Mouse (Mus musculus) forebrain, postnatal 0 days (tissue): ENCODE data around the gene Glt28d2. TPM values are rescaled to one million over a fixed set of nuclear protein-coding genes. Genes with fewer than 3 reads are reported as not detected.
A peak's percentile ranks its signal among the peaks of the same experiment; 100 is the strongest.
"Not testable (repeated sequence)": the region's sequence is repeated elsewhere in the genome, so short reads cannot be mapped to it uniquely, and the experiment has no call there.

Experiments used
- ATAC-seq: fragments of 200-750 bp; cut with Nextera tagmentation; 2 replicates; pipeline ENCODE4 v1.8.0; 2017; ENCODE audit warnings: mild to moderate bottlenecking, moderate library complexity
- DNase-seq: peaks from one replicate; pipeline ENCODE4 v3.0.0-alpha.2; 2015
- H3K27ac ChIP-seq: fragments of 300-500 bp; sonication (generic); 2 replicates; pipeline ENCODE4 v1.5.1; 2014; ENCODE audit warnings: low read depth, mild to moderate bottlenecking, antibody characterized with exemption, low read length, moderate library complexity, mixed read lengths
- H3K27me3 ChIP-seq: fragments of 300-500 bp; sonication (generic); 2 replicates; pipeline ENCODE4 v1.6.1; 2014; ENCODE audit warnings: mild to moderate bottlenecking, low read length, mixed read lengths; ENCODE audit not compliant: insufficient read depth
- H3K36me3 ChIP-seq: fragments of 300-500 bp; sonication (generic); 2 replicates; pipeline ENCODE4 v1.6.1; 2014; ENCODE audit warnings: mild to moderate bottlenecking, moderate library complexity; ENCODE audit not compliant: insufficient read depth
- H3K4me1 ChIP-seq: fragments of 300-500 bp; sonication (generic); 2 replicates; pipeline ENCODE4 v1.6.1; 2014; ENCODE audit warnings: antibody characterized with exemption; ENCODE audit not compliant: insufficient read depth
- H3K4me2 ChIP-seq: fragments of 300-500 bp; sonication (generic); 2 replicates; pipeline ENCODE4 v1.6.1; 2014; ENCODE audit warnings: low read depth, mild to moderate bottlenecking, moderate library complexity
- H3K4me3 ChIP-seq: fragments of 300-500 bp; sonication (generic); 2 replicates; pipeline ENCODE4 v1.5.1; 2014; ENCODE audit warnings: low read depth, low read length, mixed read lengths
- H3K9ac ChIP-seq: fragments of 300-500 bp; sonication (generic); 2 replicates; pipeline ENCODE4 v1.6.1; 2014; ENCODE audit warnings: mild to moderate bottlenecking
- H3K9me3 ChIP-seq: fragments of 300-500 bp; sonication (generic); 2 replicates; pipeline ENCODE4 v1.6.1; 2016; ENCODE audit warnings: low read length
- CTCF ChIP-seq: sonication (generic); IDR thresholded peaks from 2 replicates; pipeline ENCODE4 v1.5.1; 2016; ENCODE audit warnings: antibody characterized with exemption, control low read depth, low read depth
- WGBS: fragments of 180-500 bp; shearing (Covaris S2); extraction: QIAGEN DNeasy Blood & Tissue Kit; methylation state at CpG from one replicate; pipeline ENCODE4 v1.1.7; 2014; 5-methylcytosine and 5-hydroxymethylcytosine counted together
- polyA plus RNA-seq: library from polyadenylated mRNA; unstranded; fragments of >200 nt; fragmentation: Nextera tagmentation; extraction: Ambion mirVana; gene quantifications from 2 replicates; pipeline ENCODE4 v1.2.1, GENCODE M21; 2015
- total RNA-seq: library from RNA; depleted of rRNA; stranded (reverse); fragments of >200 nt; gene quantifications from 2 replicates; pipeline ENCODE4 v1.2.3, GENCODE M21; 2014

The Glt28d2 gene
- total and polyA plus RNA-seq, 2 experiments from 2014 or later, result 1.1 TPM

DNA sequence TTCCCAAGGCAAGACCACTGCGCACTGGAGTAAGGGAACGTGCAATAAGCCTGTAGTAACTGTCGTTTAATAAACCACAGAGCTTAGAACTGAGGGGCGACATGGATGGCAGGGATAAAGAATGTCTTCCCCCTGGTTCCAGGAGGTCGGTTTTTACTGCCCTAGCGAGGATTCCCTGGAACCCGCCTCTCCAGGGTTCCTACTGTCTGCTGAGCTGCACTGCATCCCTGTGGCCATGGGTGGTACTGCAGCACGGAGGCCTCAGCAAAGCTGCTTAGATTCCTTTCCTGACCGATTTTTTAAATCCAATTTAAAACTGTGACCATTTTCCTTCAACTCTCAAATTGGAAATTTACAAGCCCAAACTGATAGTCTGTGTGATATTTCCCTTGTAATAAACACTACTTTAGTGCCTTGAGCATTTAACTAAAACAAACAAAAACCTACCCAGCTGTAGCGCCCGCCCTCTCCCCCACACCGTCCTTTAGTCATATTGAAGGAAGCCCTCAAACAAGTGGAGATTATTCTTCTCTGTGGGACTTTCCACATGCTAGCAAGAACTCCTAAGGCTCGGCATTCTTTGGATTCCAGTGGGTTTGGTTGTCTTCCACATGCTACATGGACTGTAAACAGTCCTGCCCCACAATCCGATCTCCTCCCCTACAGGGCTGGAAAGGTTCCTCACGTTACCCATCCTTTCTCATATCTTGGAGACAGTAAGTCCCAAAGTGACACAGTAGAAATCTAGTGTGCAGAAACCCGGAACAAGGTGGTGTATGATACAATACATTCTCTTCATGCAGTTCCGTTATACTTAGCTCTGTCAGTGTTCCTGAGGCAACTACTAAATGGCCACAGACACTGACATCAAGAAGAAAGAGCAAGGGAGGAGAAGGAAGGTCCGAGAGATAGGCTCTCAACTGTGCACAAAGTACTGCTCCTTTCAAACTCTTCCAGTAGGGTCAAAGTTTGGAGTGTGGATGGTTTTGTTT, 36.9 kb upstream of the Glt28d2 start:
- peak; percentile 97 for TF ChIP-seq CTCF
- H3K27me3 ChIP-seq, result no peaks in the 10 kb centered on the region
- H3K4me3 ChIP-seq, result no peak overlapping the region
- H3K9ac ChIP-seq, result no peak overlapping the region
- DNase-seq, result peak; percentile 91
- H3K4me2 ChIP-seq, result no peak overlapping the region
- 48% methylated on average over 18 of the region's 18 CpGs for WGBS
- peak; percentile 69 for ATAC-seq
- no peak overlapping the region for H3K27ac ChIP-seq
- H3K9me3 ChIP-seq, result no peaks in the 10 kb centered on the region
- H3K36me3 ChIP-seq, result no peaks in the 10 kb centered on the region
- no peaks in the 10 kb centered on the region for H3K4me1 ChIP-seq

DNA sequence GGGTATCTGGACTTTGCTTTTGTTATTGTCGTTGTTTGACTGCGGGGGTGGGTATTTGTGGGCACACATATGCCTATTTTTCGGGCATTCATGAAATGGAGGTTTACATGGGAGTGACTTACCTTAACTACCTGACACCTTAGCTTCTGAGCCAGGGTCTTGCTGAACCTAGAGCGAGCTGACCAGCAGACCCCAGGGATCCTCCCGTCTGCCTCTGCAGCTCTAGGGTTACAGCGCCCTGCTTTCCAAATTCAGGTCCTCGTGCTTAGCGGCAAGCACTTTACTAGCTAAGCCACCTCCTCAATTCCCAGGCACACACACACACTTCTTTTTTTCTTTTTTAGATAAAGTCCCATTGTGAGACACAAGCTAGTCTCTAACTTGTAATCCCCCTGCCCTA, 36.0 kb upstream of the Glt28d2 start:
- WGBS, result 65% methylated on average over 8 of the region's 8 CpGs
- H3K4me1 ChIP-seq, result no peaks in the 10 kb centered on the region
- no peak for ATAC-seq

DNA sequence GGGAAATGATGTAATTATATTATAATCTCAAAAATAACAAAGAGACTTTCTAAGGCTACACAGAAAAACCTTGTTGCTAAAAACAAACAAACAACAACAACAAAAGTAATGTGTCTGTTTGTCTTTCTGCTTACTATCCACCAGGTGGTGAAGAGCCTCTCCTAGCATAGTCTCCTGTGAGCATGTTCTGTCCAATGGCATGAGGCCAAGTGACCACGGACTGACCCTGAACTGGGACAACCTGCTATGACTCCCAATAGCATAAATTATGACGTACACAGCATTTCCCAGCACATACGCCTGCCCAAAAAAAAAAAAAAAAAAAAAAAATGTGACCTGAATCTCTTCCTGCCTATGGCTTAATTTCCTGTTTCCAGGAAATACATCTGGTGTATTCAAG, 35.0 kb upstream of the Glt28d2 start:
- 82% methylated on average over 3 of the region's 3 CpGs for WGBS
- no peak for DNase-seq
- H3K4me3 ChIP-seq, result no peak overlapping the region

More for the DNA sequence above, 36.0 kb upstream of the Glt28d2 start:
- no peak for DNase-seq
- Histone ChIP-seq H3K27me3 (no peaks in the 10 kb centered on the region), H3K4me3 (no peak overlapping the region), H3K9me3 (no peaks in the 10 kb centered on the region), H3K36me3 (no peaks in the 10 kb centered on the region), H3K4me2 (no peak overlapping the region), H3K9ac (no peak overlapping the region), H3K27ac (no peak overlapping the region)
- no peak for TF ChIP-seq CTCF

DNA sequence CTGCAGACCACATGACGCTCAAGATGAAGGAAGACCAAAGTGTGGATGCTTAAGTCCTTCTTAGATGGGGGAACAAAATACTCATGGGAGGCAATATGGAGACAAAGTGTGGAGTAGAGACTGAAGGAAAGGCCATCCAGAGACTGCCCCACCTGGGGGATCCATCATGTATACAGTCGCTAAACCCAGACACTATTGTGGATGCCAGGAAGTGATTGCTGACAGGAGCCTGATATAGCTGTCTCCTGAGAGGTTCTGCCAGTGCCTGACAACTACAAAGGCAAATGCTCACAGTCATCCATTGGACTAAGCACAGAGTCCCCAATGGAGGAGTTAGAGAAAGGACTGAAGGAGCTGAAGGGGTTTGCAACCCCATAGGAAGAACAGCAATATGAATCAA, 33.4 kb upstream of the Glt28d2 start:
- H3K4me2 ChIP-seq, ATAC-seq, H3K27ac ChIP-seq, H3K4me1 ChIP-seq, H3K36me3 ChIP-seq, H3K9me3 ChIP-seq, H3K9ac ChIP-seq, H3K27me3 ChIP-seq, DNase-seq, H3K4me3 ChIP-seq: not testable (repeated sequence)
- WGBS, result 97% methylated on average over 2 of the region's 2 CpGs

More for the DNA sequence above, 35.0 kb upstream of the Glt28d2 start:
- Histone ChIP-seq H3K27ac (no peak overlapping the region), H3K4me2 (no peak overlapping the region), H3K27me3 (no peaks in the 10 kb centered on the region), H3K9ac (no peak overlapping the region), H3K9me3 (no peaks in the 10 kb centered on the region), H3K36me3 (no peaks in the 10 kb centered on the region), H3K4me1 (no peaks in the 10 kb centered on the region)
- no peak for TF ChIP-seq CTCF
- ATAC-seq, result no peak

DNA sequence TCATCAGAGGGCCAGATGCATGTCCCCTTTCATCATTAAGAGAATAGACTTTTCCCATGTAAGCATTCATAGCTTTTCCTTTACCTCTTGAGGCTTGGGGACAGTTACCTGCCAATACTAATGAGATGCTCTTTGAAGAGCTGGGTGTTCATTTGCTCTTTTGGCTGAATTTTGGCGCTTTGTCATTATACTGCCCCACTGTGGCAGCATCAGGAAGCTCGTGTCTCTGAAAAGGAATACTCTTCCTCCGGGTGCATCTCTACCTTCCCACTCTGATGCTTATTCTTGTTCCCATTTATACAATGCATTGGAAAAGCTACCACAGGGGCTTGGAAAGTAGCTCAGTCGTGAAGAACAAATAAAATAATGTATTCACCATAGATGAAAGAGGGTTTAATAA, 30.3 kb upstream of the Glt28d2 start:
- TF ChIP-seq CTCF, result peak; percentile 76
- no peaks in the 10 kb centered on the region for H3K9me3 ChIP-seq
- no peaks in the 10 kb centered on the region for H3K4me1 ChIP-seq
- H3K27ac ChIP-seq, result no peak overlapping the region
- H3K9ac ChIP-seq, result no peak overlapping the region
- H3K36me3 ChIP-seq, result no peaks in the 10 kb centered on the region
- H3K4me3 ChIP-seq, result no peak overlapping the region
- peak; percentile 68 for DNase-seq
- H3K4me2 ChIP-seq, result no peak overlapping the region
- 6% methylated on average over 4 of the region's 4 CpGs for WGBS
- no peaks in the 10 kb centered on the region for H3K27me3 ChIP-seq
- no peak for ATAC-seq

DNA sequence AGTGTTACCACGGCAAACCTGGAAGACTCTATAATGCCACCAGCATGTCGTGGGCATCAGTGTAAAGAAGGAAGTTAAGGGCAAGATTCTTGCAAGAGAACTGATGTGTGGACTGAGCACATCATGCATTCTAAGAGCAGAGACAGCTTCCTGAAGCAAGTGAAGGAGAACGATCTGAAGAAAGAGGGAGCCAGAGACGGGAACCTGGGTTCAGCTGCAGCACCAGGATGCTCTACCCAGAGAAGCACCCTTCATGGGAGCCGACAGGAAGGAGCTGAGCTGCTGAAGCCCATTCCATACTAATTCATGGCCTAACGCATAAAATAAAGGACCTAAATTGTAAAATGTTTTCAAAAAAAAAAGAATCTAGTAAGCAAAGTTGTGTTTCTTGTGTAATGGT, 27.5 kb upstream of the Glt28d2 start:
- 92% methylated on average over 6 of the region's 6 CpGs for WGBS
- H3K27ac ChIP-seq, result no peak overlapping the region

DNA sequence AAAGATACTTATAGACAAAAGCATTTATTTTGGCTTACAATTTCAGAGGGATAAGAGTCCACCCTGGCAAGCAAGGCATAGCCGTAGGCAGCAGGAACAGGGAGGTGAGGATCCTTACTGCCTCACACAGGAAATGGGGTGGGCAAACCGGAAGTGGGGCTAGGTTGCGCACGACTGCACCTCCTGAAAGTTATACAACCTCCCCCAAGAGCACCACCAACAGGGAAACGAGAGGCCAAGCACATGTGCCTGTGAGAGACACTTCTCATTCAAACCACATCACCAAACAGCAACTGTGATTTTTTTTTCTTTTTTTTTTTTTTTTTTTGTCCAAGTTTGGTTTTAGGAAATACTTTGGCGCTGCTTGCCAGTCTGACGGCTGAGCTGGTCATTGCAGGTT, 19.8 kb upstream of the Glt28d2 start:
- WGBS, result 83% methylated on average over 7 of the region's 7 CpGs
- Histone ChIP-seq H3K27me3 (no peaks in the 10 kb centered on the region), H3K4me3 (no peak overlapping the region), H3K27ac (no peak overlapping the region), H3K4me1 (no peaks in the 10 kb centered on the region), H3K4me2 (no peak overlapping the region), H3K9me3 (no peaks in the 10 kb centered on the region), H3K36me3 (no peaks in the 10 kb centered on the region), H3K9ac (no peak overlapping the region)
- no peak for DNase-seq
- no peak for TF ChIP-seq CTCF
- ATAC-seq, result no peak

More for the DNA sequence above, 27.5 kb upstream of the Glt28d2 start:
- Histone ChIP-seq H3K27me3 (no peaks in the 10 kb centered on the region), H3K9me3 (no peaks in the 10 kb centered on the region), H3K36me3 (no peaks in the 10 kb centered on the region), H3K4me3 (no peak overlapping the region), H3K4me2 (no peak overlapping the region), H3K4me1 (no peaks in the 10 kb centered on the region), H3K9ac (no peak overlapping the region)
- ATAC-seq, result no peak
- TF ChIP-seq CTCF, result no peak
- no peak for DNase-seq
